Mouse (Mus musculus) embryonic facial prominence, embryonic 12.5 days (tissue): ENCODE measurements at regions not wholly inside any gene's neighbourhood (a gene's known extent, or its start where the extent isn't known, plus 50 kb on each side); places are given as distances from the start of the nearest gene placed in this dataset.

ENCODE experiments used
- ATAC-seq: fragments of 200-750 bp; cut with Nextera tagmentation; 2 replicates; pipeline ENCODE4 v1.8.0; 2017; ENCODE audit not compliant: insufficient number of reproducible peaks, insufficient read depth, low FRiP score, low TSS enrichment
- H3K27ac ChIP-seq: fragments of 300-500 bp; sonication (generic); 2 replicates; pipeline ENCODE4 v1.5.1; 2016; ENCODE audit warnings: mild to moderate bottlenecking
- H3K27me3 ChIP-seq: fragments of 300-500 bp; sonication (generic); 2 replicates; pipeline ENCODE4 v1.6.1; 2016; ENCODE audit warnings: mild to moderate bottlenecking, moderate library complexity
- H3K36me3 ChIP-seq: fragments of 300-500 bp; sonication (generic); 2 replicates; pipeline ENCODE4 v1.6.1; 2016; ENCODE audit warnings: mild to moderate bottlenecking
- H3K4me1 ChIP-seq: fragments of 300-500 bp; sonication (generic); 2 replicates; pipeline ENCODE4 v1.6.1; 2016
- H3K4me2 ChIP-seq: fragments of 300-500 bp; sonication (generic); replicated peaks from 2 replicates; pipeline ENCODE4 v1.6.1; 2016; ENCODE audit warnings: mild to moderate bottlenecking, moderate library complexity
- H3K4me3 ChIP-seq: fragments of 300-500 bp; sonication (generic); 2 replicates; pipeline ENCODE4 v1.5.1; 2016; ENCODE audit warnings: mild to moderate bottlenecking
- H3K9ac ChIP-seq: fragments of 300-500 bp; sonication (generic); 2 replicates; pipeline ENCODE4 v1.6.1; 2016; ENCODE audit warnings: mild to moderate bottlenecking, moderate library complexity
- H3K9me3 ChIP-seq: fragments of 300-500 bp; sonication (generic); 2 replicates; pipeline ENCODE4 v1.6.1; 2016; ENCODE audit warnings: mild to moderate bottlenecking, moderate library complexity
- WGBS: fragments of 180-500 bp; shearing (Covaris S2); methylation state at CpG from one replicate; pipeline ENCODE4 v1.1.7; 2016; 5-methylcytosine and 5-hydroxymethylcytosine counted together

- Histone ChIP-seq H3K27ac (no peak overlapping the region), H3K27me3 (no peaks in the 10 kb centered on the region), H3K9ac (no peak overlapping the region), H3K4me1 (no peaks in the 10 kb centered on the region), H3K4me2 (no peak overlapping the region), H3K4me3 (no peak overlapping the region), H3K36me3 (no peaks in the 10 kb centered on the region), H3K9me3 (no peaks in the 10 kb centered on the region)
- no peak for ATAC-seq
Measured at GRCm38 (mm10) chr16:7637993-7638392, 786.9 kb downstream of the Tmem114 start.

- Histone ChIP-seq H3K27me3 (no peaks in the 10 kb centered on the region), H3K4me1 (0 out of 2 replicates have a peak, but pooled peaks cover 5% of the 10 kb centered on the region), H3K36me3 (no peaks in the 10 kb centered on the region), H3K27ac (no peak overlapping the region), H3K4me2 (no peak overlapping the region), H3K4me3 (no peak overlapping the region), H3K9me3 (no peaks in the 10 kb centered on the region), H3K9ac (no peak overlapping the region)
- 71% methylated on average over 5 of the region's 5 CpGs for WGBS
- ATAC-seq = no peak
Measured at GRCm38 (mm10) chr16:7637121-7637700, 787.7 kb downstream of the Tmem114 start.

- Histone ChIP-seq H3K9me3 (no peaks in the 10 kb centered on the region), H3K36me3 (no peaks in the 10 kb centered on the region), H3K4me2 (no peak overlapping the region), H3K27ac (no peak overlapping the region), H3K9ac (no peak overlapping the region), H3K4me1 (0 out of 2 replicates have a peak, but pooled peaks cover 5% of the 10 kb centered on the region), H3K4me3 (no peak overlapping the region), H3K27me3 (no peaks in the 10 kb centered on the region)
- ATAC-seq = no peak
- WGBS = 72% methylated on average over 5 of the region's 5 CpGs
Measured at GRCm38 (mm10) chr16:7636326-7636725, 788.6 kb downstream of the Tmem114 start.

- Histone ChIP-seq H3K36me3 (no peaks in the 10 kb centered on the region), H3K27ac (no peak overlapping the region), H3K4me2 (no peak overlapping the region), H3K27me3 (no peaks in the 10 kb centered on the region), H3K4me1 (peaks cover 8% of the 10 kb centered on the region; the same call in 1 of the 2 replicates), H3K9me3 (no peaks in the 10 kb centered on the region), H3K9ac (no peak overlapping the region), H3K4me3 (no peak overlapping the region)
- 12% methylated on average over 5 of the region's 5 CpGs for WGBS
- ATAC-seq = no peak
Measured at GRCm38 (mm10) chr16:7632474-7632873, 792.5 kb downstream of the Tmem114 start.

GRCm38 (mm10) chr16:7628351-7628750 lies 796.6 kb downstream of the Tmem114 start:
- Histone ChIP-seq H3K4me3 (no peak overlapping the region), H3K36me3 (no peaks in the 10 kb centered on the region), H3K9me3 (no peaks in the 10 kb centered on the region), H3K27me3 (no peaks in the 10 kb centered on the region), H3K4me1 (peaks cover 8% of the 10 kb centered on the region; the same call in 1 of the 2 replicates), H3K9ac (no peak overlapping the region), H3K27ac (no peak overlapping the region), H3K4me2 (no peak overlapping the region)
- no peak for ATAC-seq
- WGBS = 85% methylated on average over 8 of the region's 8 CpGs

- H3K4me2 ChIP-seq = no peak overlapping the region
- 65% methylated on average over 2 of the region's 2 CpGs for WGBS
- no peaks in the 10 kb centered on the region for H3K9me3 ChIP-seq
- no peak overlapping the region for H3K4me3 ChIP-seq
- H3K27ac ChIP-seq = no peak overlapping the region
- no peaks in the 10 kb centered on the region for H3K27me3 ChIP-seq
- H3K9ac ChIP-seq = no peak overlapping the region
- H3K36me3 ChIP-seq = no peaks in the 10 kb centered on the region
- H3K4me1 ChIP-seq = no peaks in the 10 kb centered on the region
- ATAC-seq = no peak
Measured at GRCm38 (mm10) chr16:7606602-7607001, 818.3 kb downstream of the Tmem114 start.

GRCm38 (mm10) chr16:7602428-7602827 lies 822.5 kb downstream of the Tmem114 start:
- H3K4me2 ChIP-seq = no peak overlapping the region
- H3K36me3 ChIP-seq = no peaks in the 10 kb centered on the region
- 0 out of 2 replicates have a peak, but pooled peaks have one; percentile 64 for ATAC-seq
- H3K4me1 ChIP-seq = no peaks in the 10 kb centered on the region
- no peak overlapping the region for H3K9ac ChIP-seq
- H3K9me3 ChIP-seq = no peaks in the 10 kb centered on the region
- H3K27me3 ChIP-seq = no peaks in the 10 kb centered on the region
- no peak overlapping the region for H3K27ac ChIP-seq
- 39% methylated on average over 1 of the region's 1 CpGs for WGBS
- no peak overlapping the region for H3K4me3 ChIP-seq

GRCm38 (mm10) chr16:7574879-7575278 lies 850.1 kb downstream of the Tmem114 start:
- ATAC-seq = no peak
- Histone ChIP-seq H3K4me3 (no peak overlapping the region), H3K4me2 (no peak overlapping the region), H3K9ac (peak overlapping the region; percentile 4; the same call in 1 of the 2 replicates), H3K27me3 (no peaks in the 10 kb centered on the region), H3K9me3 (no peaks in the 10 kb centered on the region), H3K36me3 (no peaks in the 10 kb centered on the region), H3K4me1 (0 out of 2 replicates have a peak, but pooled peaks cover 6% of the 10 kb centered on the region), H3K27ac (0 out of 2 replicates have a peak overlapping the region, but pooled peaks have one; percentile 30)
- WGBS = 23% methylated on average over 3 of the region's 3 CpGs

- Histone ChIP-seq H3K9me3 (no peaks in the 10 kb centered on the region), H3K4me3 (no peak overlapping the region), H3K4me2 (no peak overlapping the region), H3K9ac (no peak overlapping the region), H3K4me1 (no peaks in the 10 kb centered on the region), H3K27ac (no peak overlapping the region), H3K27me3 (no peaks in the 10 kb centered on the region), H3K36me3 (no peaks in the 10 kb centered on the region)
- 70% methylated on average over 2 of the region's 2 CpGs for WGBS
- ATAC-seq = no peak
Measured at GRCm38 (mm10) chr16:7560841-7561240, 864.1 kb downstream of the Tmem114 start.

- no peaks in the 10 kb centered on the region for H3K9me3 ChIP-seq
- H3K27me3 ChIP-seq = no peaks in the 10 kb centered on the region
- no peak for ATAC-seq
- H3K9ac ChIP-seq = no peak overlapping the region
- H3K4me2 ChIP-seq = no peak overlapping the region
- no peak overlapping the region for H3K4me3 ChIP-seq
- WGBS = 94% methylated on average over 1 of the region's 1 CpGs
- no peaks in the 10 kb centered on the region for H3K4me1 ChIP-seq
- H3K36me3 ChIP-seq = no peaks in the 10 kb centered on the region
- H3K27ac ChIP-seq = no peak overlapping the region
Measured at GRCm38 (mm10) chr16:7559177-7559576, 865.8 kb downstream of the Tmem114 start.

GRCm38 (mm10) chr16:7558637-7559036 lies 866.3 kb downstream of the Tmem114 start:
- Histone ChIP-seq H3K9ac (no peak overlapping the region), H3K4me2 (no peak overlapping the region), H3K36me3 (no peaks in the 10 kb centered on the region), H3K4me1 (no peaks in the 10 kb centered on the region), H3K27ac (no peak overlapping the region), H3K4me3 (no peak overlapping the region), H3K27me3 (no peaks in the 10 kb centered on the region), H3K9me3 (no peaks in the 10 kb centered on the region)
- ATAC-seq = no peak
- WGBS = 93% methylated on average over 1 of the region's 1 CpGs

GRCm38 (mm10) chr16:7555911-7556310 lies 869.0 kb downstream of the Tmem114 start:
- H3K36me3 ChIP-seq = no peaks in the 10 kb centered on the region
- H3K4me1 ChIP-seq = no peaks in the 10 kb centered on the region
- no peak overlapping the region for H3K4me3 ChIP-seq
- H3K27ac ChIP-seq = no peak overlapping the region
- no peak for ATAC-seq
- no peak overlapping the region for H3K9ac ChIP-seq
- no peaks in the 10 kb centered on the region for H3K27me3 ChIP-seq
- H3K9me3 ChIP-seq = no peaks in the 10 kb centered on the region
- no peak overlapping the region for H3K4me2 ChIP-seq
- WGBS = 90% methylated on average over 9 of the region's 9 CpGs
